Mouse (Mus musculus): ENCODE results near the gene Adamts18.

The Adamts18 gene

GRCm38 (mm10) chr8:113755866-113756265 is 92.7 kb downstream of the Adamts18 start:
- DNase-seq (ENCODE audit: low spot score in 2 of 2): no peak

DNA sequence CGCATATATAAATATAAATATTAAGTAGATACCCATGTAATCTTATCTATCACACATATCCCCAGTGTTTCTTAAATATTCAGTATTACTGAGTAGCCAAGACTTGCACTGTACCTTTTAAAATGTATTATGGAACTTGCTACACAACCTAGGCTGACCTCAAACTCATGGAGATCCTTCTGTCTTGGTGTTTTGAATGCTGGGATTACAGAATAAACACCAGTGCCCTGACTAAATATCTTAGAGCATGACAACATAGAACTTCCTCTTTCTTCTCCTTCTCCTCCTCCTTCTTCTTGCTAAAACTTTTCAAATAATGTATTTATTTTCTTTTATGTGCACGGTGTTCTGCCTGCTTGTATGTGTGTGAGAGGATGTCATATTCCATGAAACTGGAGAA is 95.4 kb downstream of the Adamts18 start:
- DNase-seq (ENCODE audit: low spot score in 2 of 2): no peak

- no peak for DNase-seq (ENCODE audit: low spot score in 2 of 2)
These were observed 96.2 kb downstream of the Adamts18 start for GRCm38 (mm10) chr8:113752349-113752748.

DNA sequence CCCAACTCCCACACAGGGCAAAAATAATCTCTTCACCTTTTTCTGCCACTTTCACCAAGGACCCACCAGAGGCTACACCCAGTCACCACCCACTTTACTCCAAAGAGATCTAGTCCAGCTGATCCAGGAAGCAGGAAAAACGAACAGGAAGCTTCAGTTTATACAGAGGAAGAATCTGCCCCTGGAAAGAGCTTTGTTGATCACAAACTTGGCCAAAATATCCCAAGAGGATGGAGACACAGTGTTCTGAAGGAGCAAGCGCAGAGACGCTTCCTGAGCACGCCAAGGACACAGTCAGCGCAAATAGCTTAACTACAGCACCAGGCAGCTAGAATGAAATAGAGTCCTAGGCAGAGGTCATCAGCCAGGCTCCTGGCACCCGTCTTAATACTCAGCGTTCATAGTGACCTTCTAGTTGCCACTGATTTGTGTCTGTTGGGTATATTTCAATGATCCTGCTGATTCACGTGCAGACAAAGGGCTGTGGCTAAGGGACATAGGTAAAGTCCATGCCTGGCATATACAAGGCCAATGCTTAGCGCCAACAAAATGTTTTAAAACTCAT is 113.0 kb downstream of the Adamts18 start:
- DNase-seq (ENCODE audit: low spot score in 2 of 2): no peak

GRCm38 (mm10) chr8:113725331-113725730 is 123.2 kb downstream of the Adamts18 start:
- no peak for DNase-seq (ENCODE audit: low spot score in 2 of 2)

- DNase-seq (ENCODE audit: low spot score in 2 of 2): no peak
These were observed 124.5 kb downstream of the Adamts18 start for GRCm38 (mm10) chr8:113723873-113724538.

DNA sequence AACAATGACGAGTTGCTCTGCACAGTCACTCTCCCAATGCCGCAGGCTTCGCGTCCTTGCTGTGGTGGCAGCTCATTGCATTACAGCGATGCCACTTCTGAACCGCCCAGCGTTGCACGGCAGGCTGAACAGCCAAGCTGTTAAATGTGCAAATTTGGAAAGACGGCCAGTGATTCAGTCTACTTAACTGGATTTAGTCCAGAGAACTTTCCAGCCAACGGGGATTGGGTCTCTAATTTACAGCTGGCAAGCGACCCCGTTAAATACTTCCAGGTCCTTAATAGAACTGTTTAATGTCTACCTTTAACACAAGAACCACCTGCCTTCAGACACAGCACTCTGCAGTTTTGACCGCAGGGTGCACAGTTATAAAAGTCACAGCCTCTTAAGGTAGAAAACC is 127.1 kb downstream of the Adamts18 start:
- peak; percentile 26 to 31 for DNase-seq (ENCODE audit: low spot score in 2 of 2)

- no peak for DNase-seq (ENCODE audit: low spot score in 2 of 2)
These were observed 143.6 kb downstream of the Adamts18 start for GRCm38 (mm10) chr8:113704968-113705367.

DNA sequence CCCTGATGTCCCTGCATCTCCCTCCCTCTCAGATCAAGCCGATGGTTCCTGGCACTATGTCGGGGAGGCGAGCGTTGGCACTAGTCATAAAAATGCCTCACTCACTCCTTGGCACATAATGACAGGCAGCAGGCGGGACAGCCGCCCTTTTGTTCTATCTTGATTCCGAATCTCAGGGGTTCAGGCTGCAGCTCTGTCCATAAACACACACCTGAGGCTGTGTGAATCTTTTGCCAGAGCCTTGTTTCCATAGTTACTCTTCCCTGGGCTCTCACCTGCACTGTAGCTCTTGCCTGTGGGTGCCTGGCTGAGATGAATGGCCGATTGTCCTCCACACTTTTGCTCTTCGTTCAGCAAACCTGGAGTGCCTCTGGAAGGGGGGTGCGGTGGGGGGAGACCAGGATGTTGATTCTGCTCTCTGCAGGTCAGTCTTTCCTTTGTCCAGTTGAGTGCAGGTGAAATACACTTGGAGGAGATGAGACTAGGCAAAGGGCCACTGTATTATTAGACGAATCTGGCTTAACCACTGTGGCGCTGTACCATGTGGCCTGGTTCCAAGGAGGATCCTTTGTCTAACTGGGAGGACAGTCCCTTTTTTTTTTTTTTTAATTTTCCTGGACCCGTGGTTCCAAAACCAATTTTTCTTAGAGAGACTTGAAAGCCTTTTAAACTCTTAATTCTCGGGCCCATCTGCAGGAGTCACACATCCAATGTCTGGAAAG is 156.8 kb downstream of the Adamts18 start:
- peak in 1 of 2 experiments; percentile 26 for DNase-seq (ENCODE audit: low spot score in 2 of 2)

DNA sequence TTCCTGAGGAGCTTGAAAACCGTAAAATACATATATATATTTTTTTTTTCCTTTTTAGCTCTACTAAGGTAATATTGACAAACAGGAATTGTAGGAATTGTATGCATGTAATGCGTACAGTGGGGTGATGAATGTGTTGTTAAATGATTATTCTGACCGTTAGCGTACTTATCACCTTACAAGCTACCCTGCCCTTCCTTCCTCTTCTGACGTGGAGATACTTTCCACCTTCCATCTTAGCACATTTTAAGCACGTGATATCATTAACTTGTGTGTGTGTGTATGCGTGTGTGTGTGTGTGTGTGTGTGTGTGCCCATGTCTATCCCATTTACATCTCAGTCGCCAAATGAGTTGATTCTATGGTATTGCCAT is 160.0 kb downstream of the Adamts18 start:
- DNase-seq (ENCODE audit: low spot score in 2 of 2): no peak

- no peak for DNase-seq (ENCODE audit: low spot score in 2 of 2)
These were observed 160.5 kb downstream of the Adamts18 start for GRCm38 (mm10) chr8:113687889-113688542.

DNA sequence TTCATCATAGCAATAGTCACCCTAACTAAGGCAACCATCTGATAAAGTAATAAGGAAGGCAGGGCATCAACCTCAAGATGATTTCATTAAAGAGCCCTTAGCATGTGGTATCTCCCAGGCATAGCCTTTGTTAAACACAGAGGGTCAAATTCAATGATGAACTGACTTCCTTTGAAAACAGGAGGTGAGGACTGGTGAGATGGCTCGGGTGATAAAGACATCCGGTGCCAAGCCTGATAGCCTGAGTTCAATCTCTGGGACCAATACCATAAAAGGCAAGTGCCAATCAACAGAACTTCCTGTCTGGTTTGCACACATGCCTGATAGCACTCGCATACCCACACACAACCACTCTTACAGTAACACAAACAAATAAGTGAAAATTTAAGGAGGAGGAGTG is 169.2 kb downstream of the Adamts18 start:
- no peak for DNase-seq (ENCODE audit: low spot score in 2 of 2)

DNA sequence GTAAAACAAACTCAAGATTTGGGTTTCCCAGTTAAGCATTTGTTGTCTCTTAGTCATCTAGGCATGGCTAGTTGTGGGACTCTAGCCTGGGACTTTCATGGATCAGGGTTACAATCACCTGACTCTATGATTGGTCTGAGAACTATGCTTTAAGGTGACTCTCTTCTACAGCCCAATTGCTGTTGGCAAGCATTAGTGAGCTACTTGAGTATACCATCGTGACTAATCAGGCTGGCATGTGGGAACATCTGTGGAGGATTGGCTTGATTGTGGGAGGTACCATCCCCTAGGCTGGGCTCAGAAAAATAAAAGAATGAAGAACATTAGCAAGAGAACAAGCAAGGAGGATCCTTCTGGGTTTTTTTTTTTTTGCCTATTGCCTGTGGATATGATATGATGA is 171.7 kb downstream of the Adamts18 start:
- no peak for DNase-seq (ENCODE audit: low spot score in 2 of 2)

DNA sequence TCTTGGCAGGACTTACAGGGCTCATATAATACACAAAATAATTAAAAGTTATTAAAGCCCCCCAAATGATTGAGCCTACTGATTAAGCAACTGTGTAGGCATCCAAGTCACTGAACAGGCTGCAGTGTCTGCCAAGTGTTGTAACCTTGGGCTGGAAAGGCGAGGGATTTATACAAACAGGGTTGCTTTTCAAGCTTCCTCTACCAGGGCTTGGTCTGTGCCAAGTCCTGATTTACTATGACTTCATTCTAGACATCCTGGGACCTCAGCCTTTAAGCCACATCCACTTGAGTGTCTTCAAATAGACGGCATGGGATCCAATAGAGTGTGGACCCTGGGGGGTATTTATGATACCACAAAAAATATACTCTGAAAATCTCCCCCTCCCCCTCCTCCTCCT is 173.3 kb downstream of the Adamts18 start:
- no peak for DNase-seq (ENCODE audit: low spot score in 2 of 2)

DNA sequence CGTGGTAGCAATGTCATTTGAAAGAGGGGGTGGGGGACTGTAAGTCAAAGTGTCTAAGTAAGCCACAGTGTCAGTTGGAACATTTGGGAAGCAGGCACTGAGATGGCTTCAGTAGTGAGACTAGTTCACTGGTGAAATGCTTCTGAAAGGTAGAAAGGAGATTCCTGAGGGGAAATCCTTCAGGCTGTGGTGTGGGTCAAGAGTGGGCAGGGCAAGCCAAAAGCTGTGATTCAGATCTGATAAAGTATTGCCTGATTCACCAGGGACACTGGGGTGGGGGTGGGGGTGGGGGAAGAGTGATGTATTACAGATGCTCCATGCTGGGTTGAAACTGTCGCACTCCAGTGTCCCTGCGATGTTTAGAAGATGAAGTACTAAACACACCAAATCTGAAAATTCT is 173.9 kb downstream of the Adamts18 start:
- DNase-seq (ENCODE audit: low spot score in 2 of 2): no peak

- DNase-seq (ENCODE audit: low spot score in 2 of 2): no peak
These were observed 175.2 kb downstream of the Adamts18 start for GRCm38 (mm10) chr8:113673300-113673699.

DNA sequence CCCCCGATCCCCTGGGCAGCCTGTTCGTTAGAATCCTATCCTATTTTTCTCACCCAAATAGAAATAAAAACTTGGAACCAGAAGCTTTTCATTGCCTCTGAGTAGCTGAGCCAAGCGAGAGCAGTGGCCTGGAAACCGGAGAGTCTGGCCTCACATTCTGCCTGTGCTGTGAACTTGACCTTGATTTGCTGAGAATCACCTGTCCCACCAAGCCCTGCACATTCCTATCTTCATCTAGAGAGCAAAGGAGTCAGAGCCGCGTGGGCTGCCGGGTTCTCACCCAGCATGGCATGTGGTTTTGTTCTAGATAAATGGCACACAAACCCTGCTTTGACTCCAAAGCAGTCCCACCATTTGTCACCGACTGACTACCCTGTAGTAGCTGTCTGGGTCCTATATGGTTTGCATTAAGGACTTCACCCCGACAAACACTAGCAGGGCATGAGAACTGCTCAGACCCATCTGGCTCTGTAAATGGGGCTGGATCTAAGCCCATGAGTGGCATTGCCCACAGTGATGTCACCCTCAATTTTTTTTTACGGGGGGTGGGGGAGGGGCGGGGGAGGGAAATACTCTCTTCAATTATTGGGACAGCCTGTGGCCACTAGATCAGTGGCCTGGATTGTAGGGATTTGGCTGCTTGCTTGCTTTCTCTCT is 175.8 kb downstream of the Adamts18 start:
- no peak for DNase-seq (ENCODE audit: low spot score in 2 of 2)

DNA sequence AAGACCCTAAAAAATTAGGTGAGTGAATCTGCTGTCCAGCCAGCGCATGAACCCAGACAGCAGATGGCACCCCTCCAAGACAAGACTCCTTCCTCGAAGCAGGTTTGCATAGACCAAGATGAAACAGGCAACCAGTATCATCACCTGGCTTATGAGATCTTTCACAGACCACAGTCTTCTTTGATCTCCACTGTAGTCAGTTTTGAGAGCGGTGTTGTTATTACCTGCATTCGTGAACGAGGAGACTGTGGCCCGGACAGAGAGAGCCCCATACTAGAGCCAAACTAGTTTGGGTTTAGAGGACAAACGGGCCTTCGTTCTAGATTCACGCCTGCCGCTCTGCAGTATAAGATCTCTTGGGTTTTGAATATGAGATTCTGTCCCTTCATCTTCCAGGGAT is 178.6 kb downstream of the Adamts18 start:
- no peak for DNase-seq (ENCODE audit: low spot score in 2 of 2)

GRCm38 (mm10) chr8:113666714-113667432 is 181.7 kb downstream of the Adamts18 start:
- no peak for DNase-seq (ENCODE audit: low spot score in 2 of 2)

- no peak for DNase-seq (ENCODE audit: low spot score in 2 of 2)
These were observed 182.6 kb downstream of the Adamts18 start for GRCm38 (mm10) chr8:113665951-113666350.

GRCm38 (mm10) chr8:113665036-113665435 is 183.5 kb downstream of the Adamts18 start:
- no peak for DNase-seq (ENCODE audit: low spot score in 2 of 2)

Data from right cerebral cortex, postnatal 10 days (tissue).